Mouse (Mus musculus) erythroblast, embryonic 14.5 days (primary cell): Measurements from ENCODE around the gene Abhd17b. TPM values are rescaled to one million over a fixed set of nuclear protein-coding genes. Genes with fewer than 3 reads are reported as not detected.
A peak's percentile ranks its signal among the peaks of the same experiment; 100 is the strongest.

Source experiments
- H3K27me3 ChIP-seq: 2 replicates; pipeline ENCODE4 v1.6.1; 2012; ENCODE audit warnings: inconsistent platforms; ENCODE audit not compliant: control insufficient read depth
- H3K36me3 ChIP-seq: 2 replicates; pipeline ENCODE4 v1.6.1; 2012; ENCODE audit warnings: mild to moderate bottlenecking, inconsistent platforms; ENCODE audit not compliant: control insufficient read depth
- H3K4me1 ChIP-seq: 2 replicates; pipeline ENCODE4 v1.6.1; 2012; ENCODE audit warnings: inconsistent platforms; ENCODE audit not compliant: control insufficient read depth
- H3K4me3 ChIP-seq: replicated peaks from 2 replicates; pipeline ENCODE3; 2012; ENCODE audit warnings: moderate library complexity, mild to moderate bottlenecking, inconsistent platforms
- H3K9me3 ChIP-seq: 2 replicates; pipeline ENCODE4 v1.6.1; 2012; ENCODE audit warnings: low read length, inconsistent platforms, mixed read lengths; ENCODE audit not compliant: control insufficient read depth
- GATA1 ChIP-seq: IDR thresholded peaks from 2 replicates; pipeline ENCODE4 v1.6.1; 2012; ENCODE audit warnings: low read length, inconsistent platforms, mixed read lengths
- TAL1 ChIP-seq: IDR thresholded peaks from 3 replicates; pipeline ENCODE4 v1.6.1; 2012; ENCODE audit warnings: low read length, inconsistent platforms, mixed read lengths
- polyA plus RNA-seq: library from polyadenylated mRNA; stranded (reverse); fragments of >175 nt; gene quantifications from 2 replicates; pipeline ENCODE4 v1.2.3, GENCODE M21; 2012

Abhd17b gene
- polyA plus RNA-seq, 1 experiment: 0.05 TPM

GRCm38 (mm10) chr19:21643935-21644334 lies 9.1 kb upstream of the Abhd17b start:
- Histone ChIP-seq H3K36me3 (no peaks in the 10 kb centered on the region), H3K4me3 (no peak overlapping the region), H3K4me1 (no peaks in the 10 kb centered on the region), H3K9me3 (no peaks in the 10 kb centered on the region), H3K27me3 (no peaks in the 10 kb centered on the region)
- TF ChIP-seq GATA1: no peak
- no peak for TF ChIP-seq TAL1

- TF ChIP-seq TAL1 (no peak), GATA1 (no peak)
- Histone ChIP-seq H3K4me1 (no peaks in the 10 kb centered on the region), H3K4me3 (no peak overlapping the region)
These were observed 7.7 kb upstream of the Abhd17b start for GRCm38 (mm10) chr19:21645301-21645700.

GRCm38 (mm10) chr19:21646142-21646541 lies 6.8 kb upstream of the Abhd17b start:
- H3K27me3 ChIP-seq: no peaks in the 10 kb centered on the region
- peaks cover 2% of the 10 kb centered on the region; the same call in 1 of the 2 replicates for H3K36me3 ChIP-seq
- no peaks in the 10 kb centered on the region for H3K9me3 ChIP-seq
- TF ChIP-seq GATA1 (no peak), TAL1 (no peak)
- no peak overlapping the region for H3K4me3 ChIP-seq
- H3K4me1 ChIP-seq: peaks cover 2% of the 10 kb centered on the region

More at GRCm38 (mm10) chr19:21645301-21645700, 7.7 kb upstream of the Abhd17b start:
- Histone ChIP-seq H3K36me3 (no peaks in the 10 kb centered on the region), H3K9me3 (no peaks in the 10 kb centered on the region), H3K27me3 (no peaks in the 10 kb centered on the region)

- H3K9me3 ChIP-seq: no peaks in the 10 kb centered on the region
- H3K36me3 ChIP-seq: peaks cover 2% of the 10 kb centered on the region; the same call in 1 of the 2 replicates
- peaks cover 27% of the 10 kb centered on the region for H3K4me1 ChIP-seq
- H3K4me3 ChIP-seq: peak overlapping the region; percentile 84
- no peak for TF ChIP-seq GATA1
- no peak for TF ChIP-seq TAL1
- peaks cover 16% of the 10 kb centered on the region for H3K27me3 ChIP-seq
These were observed 1.3 kb upstream of the Abhd17b start for GRCm38 (mm10) chr19:21651664-21652063.

GRCm38 (mm10) chr19:21652285-21653171 lies 457 bp upstream of the Abhd17b start, which contains the start of gene 1110059E24Rik:
Gene 1110059E24Rik (minus strand): TSS chr19:21652976.
- TF ChIP-seq GATA1 (no peak), TAL1 (no peak)
- no peaks in the 10 kb centered on the region for H3K9me3 ChIP-seq
- H3K36me3 ChIP-seq: peaks cover 2% of the 10 kb centered on the region; the same call in 1 of the 2 replicates
- peaks cover 27% of the 10 kb centered on the region for H3K4me1 ChIP-seq
- H3K4me3 ChIP-seq: peak within 1 kb of the TSS; percentile 84
- peaks cover 16% of the 10 kb centered on the region for H3K27me3 ChIP-seq

- H3K27me3 ChIP-seq: peaks cover 16% of the 10 kb centered on the region
- no peaks in the 10 kb centered on the region for H3K9me3 ChIP-seq
- H3K4me3 ChIP-seq: peak overlapping the region; percentile 84
- TF ChIP-seq GATA1 (no peak), TAL1 (no peak)
- H3K4me1 ChIP-seq: peaks cover 27% of the 10 kb centered on the region
- H3K36me3 ChIP-seq: peaks cover 2% of the 10 kb centered on the region; the same call in 1 of the 2 replicates
These were observed 1.8 kb downstream of the Abhd17b start for GRCm38 (mm10) chr19:21654788-21655187.

GRCm38 (mm10) chr19:21660734-21661133 lies 7.7 kb downstream of the Abhd17b start:
- no peaks in the 10 kb centered on the region for H3K9me3 ChIP-seq
- no peaks in the 10 kb centered on the region for H3K4me1 ChIP-seq
- no peaks in the 10 kb centered on the region for H3K27me3 ChIP-seq
- H3K4me3 ChIP-seq: no peak overlapping the region
- TF ChIP-seq GATA1 (no peak), TAL1 (no peak)
- H3K36me3 ChIP-seq: no peaks in the 10 kb centered on the region

GRCm38 (mm10) chr19:21663756-21664456 lies 10.9 kb downstream of the Abhd17b start:
- H3K9me3 ChIP-seq: no peaks in the 10 kb centered on the region
- no peaks in the 10 kb centered on the region for H3K4me1 ChIP-seq
- H3K4me3 ChIP-seq: no peak overlapping the region
- no peaks in the 10 kb centered on the region for H3K36me3 ChIP-seq
- TF ChIP-seq TAL1 (no peak), GATA1 (no peak)
- no peaks in the 10 kb centered on the region for H3K27me3 ChIP-seq

- no peaks in the 10 kb centered on the region for H3K36me3 ChIP-seq
- H3K4me1 ChIP-seq: no peaks in the 10 kb centered on the region
- no peaks in the 10 kb centered on the region for H3K27me3 ChIP-seq
- TF ChIP-seq TAL1 (no peak), GATA1 (no peak)
- H3K4me3 ChIP-seq: no peak overlapping the region
- no peaks in the 10 kb centered on the region for H3K9me3 ChIP-seq
These were observed 16.7 kb downstream of the Abhd17b start for GRCm38 (mm10) chr19:21669650-21670049.
